Comparison of ENCODE assay signal across 13 mouse cellular contexts in the genomic region with DNA sequence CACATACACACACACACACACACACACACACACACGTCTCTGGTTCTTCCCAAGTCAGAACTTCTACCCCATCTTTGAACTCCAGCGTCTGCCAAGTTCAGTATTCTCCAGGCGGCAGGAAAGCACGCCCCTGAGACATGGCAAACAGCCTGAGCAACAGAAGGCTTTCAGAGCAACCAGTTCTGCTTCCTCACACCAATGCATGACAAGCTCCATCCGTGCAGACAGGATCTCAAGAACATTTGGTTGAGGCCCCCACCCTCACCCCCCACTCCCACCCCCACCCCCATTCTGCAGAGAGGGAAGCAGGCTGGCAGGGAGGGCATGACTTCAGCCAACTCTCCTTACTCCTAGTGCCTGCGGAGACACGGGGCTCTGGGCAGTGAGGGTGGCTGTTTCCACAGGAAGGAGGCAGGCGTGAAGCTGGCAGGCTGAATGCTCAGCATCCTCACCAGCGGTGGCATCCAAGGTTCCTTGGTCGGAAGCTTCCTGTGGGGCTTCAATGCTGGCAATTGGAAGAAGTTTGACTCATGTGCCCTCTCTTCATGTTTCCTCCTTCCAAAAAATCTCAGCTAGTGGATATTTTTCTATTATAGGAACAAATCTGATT. TPM values are rescaled to one million over a fixed set of nuclear protein-coding genes. Genes with fewer than 3 reads are reported as not detected.
DNase-seq lines count a peak whose midpoint lies in the region; ATAC-seq lines count a peak whose summit lies in the region.
"Had no signal": no experiment of that assay in that cellular context is flagged by ENCODE, and none has a peak within 500 bp of the region (broad histone marks: within the 10 kb centered on the region; RNA-seq: fewer than 3 reads in every experiment).

No protein-coding gene starts in this region.

- no peak overlapping the region for H3K9ac ChIP-seq in hindbrain, embryonic 12.5 days
- H3K9ac ChIP-seq: liver, embryonic 14.5 days had no signal

- no peaks in the 10 kb centered on the region for H3K9me3 ChIP-seq in hindbrain, embryonic 12.5 days (replicated peaks)

- no peaks in the 10 kb centered on the region for H3K27me3 ChIP-seq in hindbrain, embryonic 12.5 days

- H3K36me3 ChIP-seq in hindbrain, embryonic 12.5 days = no peaks in the 10 kb centered on the region

- no peak overlapping the region for H3K27ac ChIP-seq in hindbrain, embryonic 12.5 days
- H3K27ac ChIP-seq: liver, embryonic 14.5 days; macrophage had no signal

- no peak for ATAC-seq in cerebellum, adult (ENCODE audit: insufficient number of reproducible peaks, low FRiP score, low TSS enrichment)
- ATAC-seq in hindbrain, embryonic 12.5 days (ENCODE audit: low FRiP score) = no peak

- H3K4me1 ChIP-seq in hindbrain, embryonic 12.5 days = no peaks in the 10 kb centered on the region

- H3K4me3 ChIP-seq in hindbrain, embryonic 12.5 days = no peak overlapping the region
- H3K4me3 ChIP-seq: erythroblast, embryonic 14.5 days had no signal

- DNase-seq in cerebellum, postnatal 14 days = peak; percentile 77 to 81
- peak; percentile 51 to 64 for DNase-seq in left cerebral cortex, adult 18-20 months (ENCODE audit: low spot score in 2 of 2)
- DNase-seq in left cerebral cortex, adult 11 months (ENCODE audit: low spot score) = no peak
- DNase-seq in layer of hippocampus, adult 9-11 months = peak; percentile 79
- DNase-seq in right cerebral cortex, postnatal 10 days (ENCODE audit: low spot score in 2 of 2) = peak; percentile 52 to 76
- no peak for DNase-seq in MN1 (ENCODE audit: low spot score)
- DNase-seq: gastrocnemius, postnatal 25 days; thymus, adult 2 months had no signal

- WGBS in hindbrain, embryonic 12.5 days = 86% methylated on average over 10 of the region's 10 CpGs

- no peak overlapping the region for H3K4me2 ChIP-seq in hindbrain, embryonic 12.5 days (replicated peaks)

RNA-seq across cellular contexts. Expression of gene Itga11, which starts 46.9 kb away (rescaled TPM):
- total RNA-seq in left cerebral cortex, adult 18-20 months (2021) = 1 to 10 TPM; 2.7 to 4.1 TPM
- polyA plus RNA-seq in hindbrain, embryonic 12.5 days (2016; fragmentation: Nextera tagmentation; extraction: Ambion mirVana) = 4.6 and 5.8 TPM in 2 replicates
- polyA plus RNA-seq: erythroblast, embryonic 14.5 days; macrophage had no signal

Comparison
In these comparisons a context has a peak if more than half of its experiments do, and no peak if none do; other contexts are left out.
1. DNase-seq: peak in cerebellum, postnatal 14 days (2 of 2), left cerebral cortex, adult 18-20 months (2 of 2), layer of hippocampus, adult 9-11 months (single experiment) and right cerebral cortex, postnatal 10 days (2 of 2); none in left cerebral cortex, adult 11 months (single experiment) and MN1 (single experiment).